ENCODE assay signal across 24 mouse cellular contexts in genomic region chr6:122703706-122704105, GRCm38 (mm10). TPM values are rescaled to one million over a fixed set of nuclear protein-coding genes. Genes with fewer than 3 reads are reported as not detected.
A peak's percentile ranks its signal among the peaks of the same experiment; 100 is the strongest.
DNase-seq lines count a peak whose midpoint lies in the region; ATAC-seq and TF ChIP-seq lines count a peak whose summit lies in the region.
"Had no signal": no experiment of that assay in that cellular context is flagged by ENCODE, and none has a peak within 500 bp of the region (broad histone marks: within the 10 kb centered on the region; RNA-seq: fewer than 3 reads in every experiment).

No protein-coding gene starts in this region.

- H3K27me3 ChIP-seq in embryonic facial prominence, embryonic 12.5 days = peaks cover 26% of the 10 kb centered on the region
- peaks cover 35% of the 10 kb centered on the region for H3K27me3 ChIP-seq in embryonic facial prominence, embryonic 10.5 days (replicated peaks; ENCODE audit: low read depth, poor library complexity, severe bottlenecking)
- peaks cover 3% of the 10 kb centered on the region; the same call in 1 of the 2 replicates for H3K27me3 ChIP-seq in heart, embryonic 16.5 days (ENCODE audit: control insufficient read depth, insufficient read depth, low read length)
- no peaks in the 10 kb centered on the region for H3K27me3 ChIP-seq in heart, adult 2 months (ENCODE audit: control insufficient read depth, insufficient read depth, low read length)
- no peaks in the 10 kb centered on the region; the same call in 1 of the 2 replicates for H3K27me3 ChIP-seq in midbrain, embryonic 11.5 days (ENCODE audit: control insufficient read depth, insufficient read depth, low read length)
- H3K27me3 ChIP-seq in midbrain, embryonic 13.5 days = peaks cover 14% of the 10 kb centered on the region; the same call in 1 of the 2 replicates

- TF ChIP-seq EP300 in heart, adult 2 months (IDR thresholded peaks at IDR 0.05; ENCODE audit: insufficient read depth, low read depth, low read length) = no peak

- DNase-seq in embryonic facial prominence, embryonic 10.5 days (ENCODE audit: low spot score) = no peak
- no peak for DNase-seq in heart, adult 2 months
- peak; percentile 76 for DNase-seq in midbrain, embryonic 11.5 days (ENCODE audit: low spot score, missing footprints)
- no peak for DNase-seq in frontal cortex, adult 2 months (ENCODE audit: extremely low spot score in 1 of 2, low spot score in 1 of 2)
- DNase-seq: adrenal gland, postnatal 25 days; cerebellum, adult 2 months; kidney, adult 11 months; thymus, postnatal 25 days had no signal

- no peak for TF ChIP-seq CTCF in heart, adult 2 months (IDR thresholded peaks at IDR 0.05)

- H3K79me2 ChIP-seq in heart, adult 2 months (replicated peaks; ENCODE audit: control insufficient read depth, insufficient read depth, low read length) = no peaks in the 10 kb centered on the region

- 0 out of 2 replicates have a peak overlapping the region, but pooled peaks have one; percentile 81 for H3K27ac ChIP-seq in embryonic facial prominence, embryonic 12.5 days
- H3K27ac ChIP-seq in embryonic facial prominence, embryonic 10.5 days (replicated peaks) = no peak overlapping the region
- H3K27ac ChIP-seq in heart, embryonic 16.5 days (ENCODE audit: low read length) = peak overlapping the region; percentile 93
- no peak overlapping the region for H3K27ac ChIP-seq in heart, adult 2 months
- no peak overlapping the region for H3K27ac ChIP-seq in midbrain, embryonic 11.5 days (ENCODE audit: low read depth, low read length)
- no peak overlapping the region for H3K27ac ChIP-seq in midbrain, embryonic 13.5 days
- H3K27ac ChIP-seq: liver, embryonic 14.5 days; macrophage had no signal

- H3K36me3 ChIP-seq in embryonic facial prominence, embryonic 12.5 days = no peaks in the 10 kb centered on the region
- no peaks in the 10 kb centered on the region for H3K36me3 ChIP-seq in embryonic facial prominence, embryonic 10.5 days (replicated peaks)
- no peaks in the 10 kb centered on the region for H3K36me3 ChIP-seq in heart, embryonic 16.5 days (ENCODE audit: control insufficient read depth, insufficient read depth)
- H3K36me3 ChIP-seq in heart, adult 2 months (ENCODE audit: control insufficient read depth, insufficient read depth, low read length) = no peaks in the 10 kb centered on the region
- no peaks in the 10 kb centered on the region for H3K36me3 ChIP-seq in midbrain, embryonic 11.5 days (ENCODE audit: control insufficient read depth, insufficient read depth, low read length)
- no peaks in the 10 kb centered on the region for H3K36me3 ChIP-seq in midbrain, embryonic 13.5 days
- H3K36me3 ChIP-seq: limb, embryonic 12.5 days; midbrain, embryonic 10.5 days; neural tube, embryonic 13.5 days had no signal

- H3K4me2 ChIP-seq in embryonic facial prominence, embryonic 12.5 days (replicated peaks) = no peak overlapping the region
- H3K4me2 ChIP-seq in heart, embryonic 16.5 days (ENCODE audit: low read depth, low read length) = peak overlapping the region; percentile 70; the same call in 1 of the 2 replicates
- H3K4me2 ChIP-seq in midbrain, embryonic 11.5 days = no peak overlapping the region
- H3K4me2 ChIP-seq in midbrain, embryonic 13.5 days (replicated peaks) = no peak overlapping the region

- H3K9ac ChIP-seq in embryonic facial prominence, embryonic 12.5 days = no peak overlapping the region
- H3K9ac ChIP-seq in heart, embryonic 16.5 days (ENCODE audit: low read length) = no peak overlapping the region
- no peak overlapping the region for H3K9ac ChIP-seq in heart, adult 2 months (ENCODE audit: low read depth, low read length)
- H3K9ac ChIP-seq in midbrain, embryonic 11.5 days (ENCODE audit: low read length) = no peak overlapping the region
- H3K9ac ChIP-seq in midbrain, embryonic 13.5 days (replicated peaks) = no peak overlapping the region
- H3K9ac ChIP-seq: limb, embryonic 12.5 days; liver, embryonic 14.5 days; neural tube, embryonic 13.5 days had no signal

- H3K4me1 ChIP-seq in embryonic facial prominence, embryonic 12.5 days = no peaks in the 10 kb centered on the region; the same call in 1 of the 2 replicates
- H3K4me1 ChIP-seq in embryonic facial prominence, embryonic 10.5 days = peaks cover 14% of the 10 kb centered on the region
- H3K4me1 ChIP-seq in heart, embryonic 16.5 days (ENCODE audit: control insufficient read depth, insufficient read depth, low read length) = peaks cover 15% of the 10 kb centered on the region
- H3K4me1 ChIP-seq in heart, adult 2 months (ENCODE audit: control insufficient read depth, insufficient read depth, low read length) = no peaks in the 10 kb centered on the region
- H3K4me1 ChIP-seq in midbrain, embryonic 11.5 days (ENCODE audit: control insufficient read depth, insufficient read depth, low read length) = peaks cover 5% of the 10 kb centered on the region
- peaks cover 8% of the 10 kb centered on the region for H3K4me1 ChIP-seq in midbrain, embryonic 13.5 days (replicated peaks)

- H3K4me3 ChIP-seq in embryonic facial prominence, embryonic 12.5 days = no peak overlapping the region
- no peak overlapping the region for H3K4me3 ChIP-seq in embryonic facial prominence, embryonic 10.5 days
- H3K4me3 ChIP-seq in heart, embryonic 16.5 days (ENCODE audit: low read length) = no peak overlapping the region
- H3K4me3 ChIP-seq in heart, adult 2 months = no peak overlapping the region
- no peak overlapping the region for H3K4me3 ChIP-seq in midbrain, embryonic 11.5 days (ENCODE audit: low read depth, low read length)
- no peak overlapping the region for H3K4me3 ChIP-seq in midbrain, embryonic 13.5 days (replicated peaks)
- H3K4me3 ChIP-seq: limb, embryonic 12.5 days; midbrain, embryonic 10.5 days; neural tube, embryonic 13.5 days had no signal

- intact Hi-C loops in heart, adult 2 months (cut with DNase I) = no loop called here

- no peak for ATAC-seq in embryonic facial prominence, embryonic 12.5 days (ENCODE audit: insufficient number of reproducible peaks, insufficient read depth, low FRiP score, low TSS enrichment)
- no peak for ATAC-seq in heart, embryonic 16.5 days (replicated peaks; ENCODE audit: extremely low read depth, insufficient read depth, low FRiP score)
- no peak for ATAC-seq in midbrain, embryonic 11.5 days (ENCODE audit: low FRiP score)
- ATAC-seq in midbrain, embryonic 13.5 days = no peak
- no peak for ATAC-seq in frontal cortex, adult (ENCODE audit: low TSS enrichment)

- WGBS in embryonic facial prominence, embryonic 12.5 days = 21% methylated on average over 1 of the region's 1 CpGs
- WGBS in embryonic facial prominence, embryonic 10.5 days = 13% methylated on average over 1 of the region's 1 CpGs
- WGBS in heart, embryonic 16.5 days = 19% methylated on average over 1 of the region's 1 CpGs
- WGBS in heart, adult 2 months = 48% methylated on average over 1 of the region's 1 CpGs
- 22% methylated on average over 1 of the region's 1 CpGs for WGBS in midbrain, embryonic 11.5 days
- WGBS in midbrain, embryonic 13.5 days = 17% methylated on average over 1 of the region's 1 CpGs

- H3K9me3 ChIP-seq in embryonic facial prominence, embryonic 12.5 days = no peaks in the 10 kb centered on the region
- no peaks in the 10 kb centered on the region for H3K9me3 ChIP-seq in embryonic facial prominence, embryonic 10.5 days
- no peaks in the 10 kb centered on the region for H3K9me3 ChIP-seq in heart, embryonic 16.5 days (replicated peaks; ENCODE audit: control insufficient read depth, low read length)
- no peaks in the 10 kb centered on the region for H3K9me3 ChIP-seq in midbrain, embryonic 11.5 days (ENCODE audit: control insufficient read depth, low read length)
- no peaks in the 10 kb centered on the region for H3K9me3 ChIP-seq in midbrain, embryonic 13.5 days
- H3K9me3 ChIP-seq: limb, embryonic 12.5 days; midbrain, embryonic 10.5 days; neural tube, embryonic 13.5 days had no signal

- TF ChIP-seq POLR2A in heart, adult 2 months (IDR thresholded peaks at IDR 0.05; ENCODE audit: insufficient read depth, low read depth, low read length) = no peak

RNA-seq across cellular contexts. Expression of gene Nanog, which starts 3.6 kb away (rescaled TPM):
- polyA plus RNA-seq in embryonic facial prominence, embryonic 12.5 days (2016; fragmentation: Nextera tagmentation; extraction: Ambion mirVana) = 0.33 and 0.59 TPM in 2 replicates
- 0.26 TPM in 1 of 2 replicates, not detected in the other for polyA plus RNA-seq in embryonic facial prominence, embryonic 10.5 days (2016; fragmentation: Nextera tagmentation; extraction: Ambion mirVana)
- 0.54 and 1.1 TPM in 2 replicates for polyA plus RNA-seq in heart, embryonic 16.5 days (2015; fragmentation: Nextera tagmentation; extraction: Ambion mirVana)
- total RNA-seq in heart, adult 2 months (2021) = not detected
- not detected in 2 replicates for polyA plus RNA-seq in heart, adult 2 months (2012; rRNA removed)
- polyA plus RNA-seq in midbrain, embryonic 11.5 days (2014; fragmentation: Nextera tagmentation; extraction: Ambion mirVana) = 0.22 TPM in 1 of 2 replicates, not detected in the other
- 0.09 and 0.28 TPM in 2 replicates for polyA plus RNA-seq in midbrain, embryonic 13.5 days (2015; fragmentation: Nextera tagmentation; extraction: Ambion mirVana)
- polyA plus RNA-seq in frontal cortex, adult 2 months (2012; rRNA removed) = 0.06 TPM in 1 of 2 replicates, not detected in the other
- total RNA-seq: adrenal gland, postnatal 25 days; gastrocnemius, adult 8-10 months; granulocyte monocyte progenitor cell, adult 5-6 weeks; layer of hippocampus, postnatal 10 days; MEL; monocyte, adult 5-6 weeks had no signal
- polyA plus RNA-seq: large intestine, adult 2 months; macrophage; small intestine, adult 2 months had no signal

Comparison
In these comparisons a context has a peak if more than half of its experiments do, and no peak if none do; other contexts are left out.
1. H3K27ac ChIP-seq: peak in embryonic facial prominence, embryonic 12.5 days (single experiment) and heart, embryonic 16.5 days (single experiment); none in embryonic facial prominence, embryonic 10.5 days (single experiment), heart, adult 2 months (single experiment), midbrain, embryonic 11.5 days (single experiment) and midbrain, embryonic 13.5 days (single experiment).